13 mouse cellular contexts compared by ENCODE assay signal in genomic region chr7:82895606-82896005, GRCm38 (mm10). TPM values are rescaled to one million over a fixed set of nuclear protein-coding genes. Genes with fewer than 3 reads are reported as not detected.
DNase-seq lines count a peak whose midpoint lies in the region; ATAC-seq lines count a peak whose summit lies in the region.
"Had no signal": no experiment of that assay in that cellular context is flagged by ENCODE, and none has a peak within 500 bp of the region (broad histone marks: within the 10 kb centered on the region; RNA-seq: fewer than 3 reads in every experiment).

No protein-coding gene starts in this region.

- DNase-seq in gastrocnemius, postnatal 10 days: peak; percentile 13
- DNase-seq in gastrocnemius, adult 18-20 months (ENCODE audit: low spot score): no peak
- peak; percentile 27 for DNase-seq in lung, postnatal 10 days
- DNase-seq in lung, postnatal 25 days (ENCODE audit: low spot score): no peak
- peak; percentile 17 for DNase-seq in adrenal gland, postnatal 10 days
- peak; percentile 23 to 57 for DNase-seq in kidney, postnatal 4 days
- no peak for DNase-seq in testis, postnatal 10 days (ENCODE audit: low spot score)
- DNase-seq: cerebellum, adult 8-10 months; gastrocnemius, adult 2 months; liver, postnatal 0 days; midbrain, embryonic 14.5 days had no signal

- no peak for ATAC-seq in erythroblast, adult 5-6 weeks (replicated peaks; ENCODE audit: low FRiP score, poor library complexity, severe bottlenecking)
- ATAC-seq: intestine, postnatal 0 days; liver, postnatal 0 days had no signal

RNA-seq across cellular contexts. Expression of gene Mex3b, which starts 28.5 kb away (rescaled TPM):
- total RNA-seq in gastrocnemius, postnatal 10 days (2021): 1 to 10 TPM; 6.2 to 9.7 TPM
- total RNA-seq in gastrocnemius, adult 18-20 months (2021): under 1 TPM; 0.25 to 0.52 TPM
- total RNA-seq in adrenal gland, postnatal 10 days (2021): 1 to 10 TPM; 4.6 to 7.7 TPM
- total RNA-seq in erythroblast, adult 5-6 weeks (2015; ENCODE audit: low replicate concordance): 0.77 and 0.84 TPM in 2 replicates
- total RNA-seq in erythroblast, adult 5-6 weeks (2017; ENCODE audit: low replicate concordance): 0.77 and 0.98 TPM in 2 replicates

Comparison
In these comparisons a context has a peak if more than half of its experiments do, and no peak if none do; other contexts are left out.
1. DNase-seq: peak in gastrocnemius, postnatal 10 days (single experiment), lung, postnatal 10 days (single experiment), adrenal gland, postnatal 10 days (single experiment) and kidney, postnatal 4 days (2 of 2); none in gastrocnemius, adult 18-20 months (single experiment), lung, postnatal 25 days (single experiment) and testis, postnatal 10 days (single experiment).